Mouse (Mus musculus) liver, adult 2 months (tissue): ENCODE data around the gene Olfr467. TPM values are rescaled to one million over a fixed set of nuclear protein-coding genes. Genes with fewer than 3 reads are reported as not detected.

Experiments
- DNase-seq: peaks from one replicate; pipeline ENCODE4 v3.0.0-alpha.2; 2011; ENCODE audit warnings: low read depth, low spot score; ENCODE audit errors: extremely low read depth
- H3K27ac ChIP-seq: fragments of 200-500 bp; replicated peaks from 2 replicates; pipeline ENCODE4 v1.5.1; 2012; ENCODE audit warnings: low read depth, mild to moderate bottlenecking, control low read depth, inconsistent platforms, low read length; ENCODE audit not compliant: insufficient read depth
- H3K27me3 ChIP-seq: fragments of 200-500 bp; 2 replicates; pipeline ENCODE4 v1.6.1; 2012; ENCODE audit warnings: mild to moderate bottlenecking, moderate library complexity, low read length, inconsistent platforms; ENCODE audit not compliant: control insufficient read depth, insufficient read depth
- H3K36me3 ChIP-seq: fragments of 200-500 bp; 2 replicates; pipeline ENCODE4 v1.6.1; 2012; ENCODE audit warnings: low read length, inconsistent platforms; ENCODE audit not compliant: control insufficient read depth, insufficient read depth
- H3K4me1 ChIP-seq: fragments of 200-500 bp; 2 replicates; pipeline ENCODE4 v1.6.1; 2011; ENCODE audit warnings: low read length; ENCODE audit not compliant: control insufficient read depth, insufficient read depth
- H3K4me3 ChIP-seq: fragments of 200-500 bp; 2 replicates; pipeline ENCODE4 v1.5.1; 2011; ENCODE audit warnings: low read depth, mild to moderate bottlenecking, control low read depth, low read length, moderate library complexity; ENCODE audit not compliant: insufficient read depth
- H3K79me2 ChIP-seq: fragments of 200-500 bp; 2 replicates; pipeline ENCODE4 v1.6.1; 2012; ENCODE audit warnings: inconsistent platforms, mild to moderate bottlenecking, low read length, moderate library complexity; ENCODE audit not compliant: control insufficient read depth, insufficient read depth
- H3K9ac ChIP-seq: fragments of 200-500 bp; 2 replicates; pipeline ENCODE4 v1.6.1; 2012; ENCODE audit warnings: low read depth, mild to moderate bottlenecking, control low read depth, inconsistent platforms, low read length
- CTCF ChIP-seq: fragments of 200-500 bp; IDR thresholded peaks from 2 replicates; pipeline ENCODE4 v1.5.1; 2011; ENCODE audit warnings: low read depth, low read length, control low read depth
- POLR2A ChIP-seq: fragments of 200-500 bp; IDR thresholded peaks from 2 replicates; pipeline ENCODE4 v1.6.1; 2011; ENCODE audit warnings: low read length, control low read depth; ENCODE audit not compliant: insufficient read depth; ENCODE audit errors: extremely low read depth
- WGBS: fragments of 180-500 bp; shearing (Covaris S2); methylation state at CpG from one replicate; pipeline ENCODE4 v1.1.7; 2018; 5-methylcytosine and 5-hydroxymethylcytosine counted together
- polyA plus RNA-seq: library from polyadenylated mRNA; depleted of rRNA; stranded (reverse); fragments of >200 nt; gene quantifications from 2 replicates; pipeline ENCODE4 v1.2.3, GENCODE M21; 2012; rRNA removed
- total RNA-seq: library from RNA; depleted of rRNA; stranded (reverse); fragments of >200 nt; gene quantifications from 2 replicates; pipeline ENCODE4 v1.2.3, GENCODE M21; 2014; rRNA removed

The Olfr467 gene
- not detected in 2 replicates for total RNA-seq
- not detected in 2 replicates for polyA plus RNA-seq

DNA sequence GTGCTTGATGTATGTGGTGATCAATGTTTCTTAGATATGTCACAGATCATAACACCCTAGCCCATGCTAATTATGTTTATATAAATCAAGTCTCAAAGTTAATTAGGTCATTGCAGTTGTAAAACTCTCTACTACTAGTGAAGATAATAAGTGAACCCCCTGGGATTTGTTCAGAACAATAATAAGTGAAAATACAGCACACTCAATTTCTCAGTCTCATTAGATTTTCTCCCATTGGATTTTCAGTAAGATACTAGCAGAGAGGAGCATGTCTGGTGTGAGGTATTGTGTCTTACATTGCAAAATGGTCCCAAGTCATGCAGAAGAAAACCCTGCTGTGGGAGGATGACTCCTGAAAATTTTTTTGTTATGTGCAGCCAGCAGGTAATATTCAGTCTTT is at the start of gene Olfr467:
Olfr467 (plus strand) TSS at position 301 of the 400 bp plus-strand sequence.
- no peaks in the 10 kb centered on the region for H3K79me2 ChIP-seq
- no peaks in the 10 kb centered on the region for H3K27me3 ChIP-seq
- no peak within 1 kb of the TSS for H3K27ac ChIP-seq
- H3K9ac ChIP-seq, result no peak within 1 kb of the TSS
- DNase-seq, result no peak
- no peaks in the 10 kb centered on the region for H3K4me1 ChIP-seq
- TF ChIP-seq CTCF (no peak), POLR2A (no peak)
- H3K36me3 ChIP-seq, result no peaks in the 10 kb centered on the region
- no peak within 1 kb of the TSS for H3K4me3 ChIP-seq

DNA sequence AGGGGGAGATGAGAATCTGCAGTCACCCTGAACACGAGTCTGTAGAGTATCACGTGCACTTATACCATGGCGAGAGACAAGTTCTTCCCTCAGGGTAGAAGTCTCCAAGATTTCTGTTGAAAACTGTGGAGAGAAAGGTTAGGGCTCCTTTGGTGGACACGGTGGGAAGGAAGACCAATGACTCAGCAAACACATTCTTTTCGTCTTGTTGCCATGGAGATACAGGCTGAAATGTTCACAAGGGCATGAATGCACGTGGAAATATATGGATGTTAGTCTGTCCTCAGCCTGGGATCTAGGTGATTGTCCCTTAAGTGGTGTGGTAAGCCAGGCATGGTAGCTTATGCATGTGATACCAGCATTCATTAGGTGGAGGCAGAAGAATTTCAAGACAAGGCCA is 41.3 kb upstream of the Olfr467 start:
- no peak for TF ChIP-seq CTCF
- Histone ChIP-seq H3K4me3 (no peak overlapping the region), H3K36me3 (no peaks in the 10 kb centered on the region), H3K79me2 (no peaks in the 10 kb centered on the region), H3K27me3 (no peaks in the 10 kb centered on the region), H3K9ac (no peak overlapping the region), H3K27ac (no peak overlapping the region), H3K4me1 (no peaks in the 10 kb centered on the region)
- no peak for DNase-seq
- 72% methylated on average over 6 of the region's 6 CpGs for WGBS

DNA sequence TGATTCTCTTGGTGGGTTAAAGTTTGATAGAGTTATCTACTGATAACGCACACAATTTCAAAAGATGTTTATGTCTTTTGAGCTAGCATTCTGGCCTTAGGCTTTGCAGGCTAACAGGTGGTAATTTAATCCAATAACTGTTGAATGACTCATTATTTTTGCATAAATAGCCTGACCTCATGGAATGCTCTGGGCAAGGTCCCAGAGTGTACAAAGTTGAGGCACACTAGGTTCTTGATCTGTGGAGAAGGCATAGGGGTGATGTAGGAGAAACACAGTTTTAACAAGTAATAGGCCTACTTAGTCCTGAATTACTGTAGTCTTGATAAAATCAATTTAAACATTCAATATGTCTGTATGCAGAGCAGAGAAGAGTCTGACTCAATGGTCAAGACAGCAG is 33.8 kb upstream of the Olfr467 start:
- no peaks in the 10 kb centered on the region for H3K79me2 ChIP-seq
- H3K27ac ChIP-seq, result no peak overlapping the region
- no peak overlapping the region for H3K4me3 ChIP-seq
- H3K36me3 ChIP-seq, result no peaks in the 10 kb centered on the region
- WGBS, result 43% methylated on average over 1 of the region's 1 CpGs
- H3K9ac ChIP-seq, result no peak overlapping the region
- no peak for DNase-seq
- H3K27me3 ChIP-seq, result no peaks in the 10 kb centered on the region
- TF ChIP-seq CTCF (no peak), POLR2A (no peak)
- no peaks in the 10 kb centered on the region for H3K4me1 ChIP-seq

DNA sequence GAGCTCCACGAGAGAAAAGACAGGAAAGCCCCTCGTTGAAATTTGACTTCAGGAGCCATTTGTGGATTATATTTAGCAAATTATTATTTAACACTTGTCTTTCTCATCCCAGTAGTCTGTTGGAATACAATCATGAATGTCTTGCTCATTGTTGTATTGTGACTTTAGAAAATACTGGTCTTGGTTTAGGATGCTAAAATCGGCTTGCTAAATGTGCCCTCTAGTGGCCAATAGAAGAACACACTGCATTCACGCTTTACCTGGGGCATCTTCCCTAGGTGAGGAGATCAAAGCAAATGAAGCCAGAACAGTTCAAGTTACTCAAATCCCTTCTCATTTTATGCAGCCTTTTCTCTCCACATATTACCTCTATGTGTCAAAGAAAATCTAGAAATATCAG is 32.5 kb upstream of the Olfr467 start:
- 38% methylated on average over 4 of the region's 4 CpGs for WGBS
- no peaks in the 10 kb centered on the region for H3K79me2 ChIP-seq
- no peak overlapping the region for H3K9ac ChIP-seq
- DNase-seq, result peak; percentile 20
- TF ChIP-seq POLR2A, result no peak
- TF ChIP-seq CTCF, result peak; percentile 36
- no peak overlapping the region for H3K4me3 ChIP-seq
- no peaks in the 10 kb centered on the region for H3K36me3 ChIP-seq
- no peak overlapping the region for H3K27ac ChIP-seq
- H3K4me1 ChIP-seq, result no peaks in the 10 kb centered on the region
- H3K27me3 ChIP-seq, result no peaks in the 10 kb centered on the region

DNA sequence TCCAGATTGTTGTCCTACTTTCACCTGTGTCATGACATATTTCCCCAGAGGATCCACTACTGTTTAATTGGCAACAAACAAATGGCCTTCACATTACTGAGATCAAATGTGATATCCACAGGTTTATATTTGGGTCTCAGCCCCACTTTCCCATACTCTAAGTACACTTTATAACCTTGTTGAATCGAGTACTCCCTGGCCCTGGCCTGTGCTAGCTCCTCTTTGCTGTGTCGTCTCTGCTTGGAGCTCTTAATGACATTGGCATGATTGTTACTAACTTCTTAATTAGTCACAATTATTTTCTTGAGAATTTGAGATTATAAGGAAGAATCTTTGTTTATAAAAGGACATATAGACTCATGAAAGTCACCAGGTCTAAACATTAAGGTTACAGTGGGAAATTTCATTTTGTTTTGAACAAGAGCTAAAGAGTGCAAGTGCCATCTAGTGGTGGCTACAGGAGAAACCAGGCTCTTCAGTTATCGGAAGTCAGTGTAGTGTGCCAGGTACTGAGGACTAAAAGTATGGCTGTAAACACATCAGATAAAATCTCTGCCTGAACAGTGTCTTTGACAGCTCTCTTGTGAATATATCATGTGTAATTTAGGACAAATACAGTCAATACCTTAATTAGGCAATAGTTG is 24.0 kb upstream of the Olfr467 start:
- no peaks in the 10 kb centered on the region for H3K36me3 ChIP-seq
- WGBS, result 51% methylated on average over 3 of the region's 3 CpGs
- no peak overlapping the region for H3K9ac ChIP-seq
- no peak overlapping the region for H3K27ac ChIP-seq
- no peak overlapping the region for H3K4me3 ChIP-seq
- H3K27me3 ChIP-seq, result no peaks in the 10 kb centered on the region
- TF ChIP-seq POLR2A (no peak), CTCF (0 out of 2 replicates have a peak, but pooled peaks have one; percentile 6)
- H3K79me2 ChIP-seq, result no peaks in the 10 kb centered on the region
- peak; percentile 25 for DNase-seq
- no peaks in the 10 kb centered on the region for H3K4me1 ChIP-seq

DNA sequence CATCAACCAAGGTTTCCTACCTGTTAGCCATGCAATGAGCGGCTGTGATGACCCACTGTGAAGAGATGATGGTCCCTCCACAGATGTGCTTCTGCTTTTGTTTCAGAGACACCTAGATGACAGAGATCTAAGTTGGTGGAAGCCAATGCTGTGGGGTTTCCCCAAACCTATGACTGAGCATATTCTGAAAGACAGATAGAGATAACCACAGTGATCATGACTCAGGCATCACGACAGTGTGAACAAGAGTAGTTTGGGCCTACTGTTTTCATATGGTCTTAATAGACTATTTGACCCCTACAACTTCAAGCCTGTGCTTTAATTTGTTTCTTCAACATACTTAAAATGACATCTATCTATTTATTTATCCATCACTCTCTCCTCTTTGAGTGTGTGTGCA is 15.6 kb upstream of the Olfr467 start:
- no peak overlapping the region for H3K9ac ChIP-seq
- H3K4me3 ChIP-seq, result no peak overlapping the region
- H3K27me3 ChIP-seq, result no peaks in the 10 kb centered on the region
- DNase-seq, result no peak
- WGBS, result 88% methylated on average over 2 of the region's 2 CpGs
- no peaks in the 10 kb centered on the region for H3K36me3 ChIP-seq
- H3K4me1 ChIP-seq, result no peaks in the 10 kb centered on the region
- TF ChIP-seq CTCF (no peak), POLR2A (no peak)
- no peak overlapping the region for H3K27ac ChIP-seq
- no peaks in the 10 kb centered on the region for H3K79me2 ChIP-seq
